Mouse (Mus musculus) CH12.LX (cell line): Measurements from ENCODE around the gene Tmem50a. TPM values are rescaled to one million over a fixed set of nuclear protein-coding genes. Genes with fewer than 3 reads are reported as not detected.

Experiments used
- DNase-seq: peaks from one replicate; pipeline ENCODE4 v3.0.0-alpha.2; 2013; ENCODE audit errors: extremely low read depth
- H3K27ac ChIP-seq: 2 replicates; pipeline ENCODE4 v1.5.1; 2012; ENCODE audit warnings: low read depth, mild to moderate bottlenecking, control low read depth, moderate library complexity; ENCODE audit not compliant: insufficient read depth
- H3K27me3 ChIP-seq: replicated peaks from 2 replicates; pipeline ENCODE3; 2012; ENCODE audit warnings: inconsistent platforms
- H3K36me3 ChIP-seq, 2 experiments: replicated peaks in 1 of 2; 2 replicates each; pipeline versions ENCODE3 to v1.6.1; 2012; ENCODE audit warnings: inconsistent platforms in 1 of 2, low read length in 1 of 2, mild to moderate bottlenecking in 1 of 2, mixed read lengths in 1 of 2, moderate library complexity in 1 of 2; ENCODE audit not compliant: control insufficient read depth in 1 of 2, insufficient read depth in 1 of 2
- H3K4me1 ChIP-seq, 2 experiments: 2 replicates each; pipeline ENCODE4 v1.6.1; 2012; ENCODE audit warnings: inconsistent platforms in 1 of 2, moderate library complexity in 1 of 2; ENCODE audit not compliant: insufficient read depth in 2 of 2, control insufficient read depth in 1 of 2
- H3K4me2 ChIP-seq: 2 replicates; pipeline ENCODE4 v1.6.1; 2012; ENCODE audit warnings: low read depth, mild to moderate bottlenecking, control low read depth; ENCODE audit not compliant: poor library complexity, insufficient read depth, severe bottlenecking
- H3K4me3 ChIP-seq, 3 experiments: fragments of 150-350 bp in 1 of 3; sonication (generic) in 1 of 3; replicated peaks in 1 of 3; 2 replicates each; pipeline versions ENCODE3 to v1.5.1; 2011 to 2012; ENCODE audit warnings: low read depth in 2 of 3, low read length in 2 of 3, mild to moderate bottlenecking in 2 of 3, moderate library complexity in 2 of 3, control low read depth in 1 of 3, improper control_type of control experiment in 1 of 3, inconsistent platforms in 1 of 3, mixed read lengths in 1 of 3; ENCODE audit not compliant: poor library complexity in 1 of 3
- H3K79me2 ChIP-seq: replicated peaks from 2 replicates; pipeline ENCODE4 v1.6.1; 2012; ENCODE audit warnings: mild to moderate bottlenecking, moderate library complexity; ENCODE audit not compliant: control insufficient read depth, poor library complexity, insufficient read depth, severe bottlenecking; ENCODE audit errors: extremely low read depth
- H3K9ac ChIP-seq: 2 replicates; pipeline ENCODE4 v1.6.1; 2012; ENCODE audit warnings: low read depth, mild to moderate bottlenecking, control low read depth, moderate library complexity; ENCODE audit not compliant: insufficient read depth
- H3K9me3 ChIP-seq: replicated peaks from 2 replicates; pipeline ENCODE3; 2012; ENCODE audit warnings: low read length, inconsistent platforms, mixed read lengths
- BHLHE40 ChIP-seq: IDR thresholded peaks from 2 replicates; pipeline ENCODE4 v1.6.1; 2011; ENCODE audit warnings: mild to moderate bottlenecking, low read depth, low read length, improper control_type of control experiment
- CHD1 ChIP-seq: IDR thresholded peaks from 2 replicates; pipeline ENCODE4 v1.6.1; 2012; ENCODE audit warnings: low read depth, low read length, improper control_type of control experiment, inconsistent platforms
- CHD2 ChIP-seq: IDR thresholded peaks from 2 replicates; pipeline ENCODE4 v1.6.1; 2011; ENCODE audit warnings: low read length, improper control_type of control experiment
- CTCF ChIP-seq, 2 experiments: IDR thresholded peaks in 1 of 2; conservative IDR thresholded peaks in 1 of 2; 2 replicates each; pipeline ENCODE4 v1.5.1; 2011 to 2012; ENCODE audit warnings: low read depth in 2 of 2, low read length in 2 of 2, improper control_type of control experiment in 1 of 2, inconsistent platforms in 1 of 2, mild to moderate bottlenecking in 1 of 2, moderate library complexity in 1 of 2
- ELF1 ChIP-seq: IDR thresholded peaks from 2 replicates; pipeline ENCODE4 v1.6.1; 2014; ENCODE audit warnings: low read depth, mild to moderate bottlenecking, inconsistent platforms, low read length, improper control_type of control experiment
- EP300 ChIP-seq: IDR thresholded peaks from 2 replicates; pipeline ENCODE4 v1.6.1; 2011; ENCODE audit warnings: low read length, improper control_type of control experiment
- ETS1 ChIP-seq: conservative IDR thresholded peaks from 2 replicates; pipeline ENCODE4 v1.6.1; 2012; ENCODE audit warnings: low read depth, mild to moderate bottlenecking, inconsistent platforms, low read length, improper control_type of control experiment, moderate library complexity
- GABPA ChIP-seq: IDR thresholded peaks from 2 replicates; pipeline ENCODE4 v1.6.1; 2012; ENCODE audit warnings: low read depth, low read length, improper control_type of control experiment, inconsistent platforms; ENCODE audit not compliant: insufficient replicate concordance
- HCFC1 ChIP-seq: IDR thresholded peaks from 2 replicates; pipeline ENCODE4 v1.6.1; 2012; ENCODE audit warnings: low read depth, mild to moderate bottlenecking, inconsistent platforms, low read length, improper control_type of control experiment
- IRF4 ChIP-seq: IDR thresholded peaks from 2 replicates; pipeline ENCODE4 v1.6.1; 2014; ENCODE audit warnings: low read depth, mild to moderate bottlenecking, inconsistent platforms, low read length, improper control_type of control experiment
- JUN ChIP-seq: IDR thresholded peaks from 2 replicates; pipeline ENCODE4 v1.6.1; 2011; ENCODE audit warnings: low read depth, mild to moderate bottlenecking, low read length, improper control_type of control experiment, moderate library complexity; ENCODE audit not compliant: insufficient read depth
- JUND ChIP-seq: conservative IDR thresholded peaks from 2 replicates; pipeline ENCODE4 v1.6.1; 2011; ENCODE audit warnings: low read depth, low read length, improper control_type of control experiment
- MAFK ChIP-seq: IDR thresholded peaks from 2 replicates; pipeline ENCODE4 v1.6.1; 2011; ENCODE audit warnings: low read length, improper control_type of control experiment; ENCODE audit not compliant: insufficient replicate concordance
- MAZ ChIP-seq: IDR thresholded peaks from 2 replicates; pipeline ENCODE4 v1.6.1; 2012; ENCODE audit warnings: low read depth, mild to moderate bottlenecking, inconsistent platforms, low read length, improper control_type of control experiment, moderate library complexity
- MXI1 ChIP-seq: IDR thresholded peaks from 2 replicates; pipeline ENCODE4 v1.6.1; 2011; ENCODE audit warnings: mild to moderate bottlenecking, low read depth, low read length, improper control_type of control experiment
- MYC ChIP-seq: IDR thresholded peaks from 2 replicates; pipeline ENCODE4 v1.6.1; 2011; ENCODE audit warnings: low read depth, mild to moderate bottlenecking, improper control_type of control experiment, low read length
- NELFE ChIP-seq: IDR thresholded peaks from 2 replicates; pipeline ENCODE4 v1.6.1; 2011; ENCODE audit warnings: low read depth, low read length, improper control_type of control experiment
- PAX5 ChIP-seq: IDR thresholded peaks from 2 replicates; pipeline ENCODE4 v1.6.1; 2012; ENCODE audit warnings: low read length, inconsistent platforms, mixed read lengths
- POLR2A ChIP-seq: IDR thresholded peaks from 2 replicates; pipeline ENCODE4 v1.6.1; 2011; ENCODE audit warnings: low read depth, mild to moderate bottlenecking, improper control_type of control experiment, low read length
- POLR2AphosphoS2 ChIP-seq: IDR thresholded peaks from 2 replicates; pipeline ENCODE4 v1.6.1; 2011; ENCODE audit warnings: low read depth, low read length, improper control_type of control experiment
- RAD21 ChIP-seq: IDR thresholded peaks from 2 replicates; pipeline ENCODE4 v1.6.1; 2011; ENCODE audit warnings: low read depth, mild to moderate bottlenecking, low read length, improper control_type of control experiment, moderate library complexity
- RCOR1 ChIP-seq: conservative IDR thresholded peaks from 2 replicates; pipeline ENCODE4 v1.6.1; 2012; ENCODE audit warnings: low read depth, mild to moderate bottlenecking, inconsistent platforms, low read length, improper control_type of control experiment
- SIN3A ChIP-seq: IDR thresholded peaks from 2 replicates; pipeline ENCODE4 v1.6.1; 2012; ENCODE audit warnings: low read length, improper control_type of control experiment, inconsistent platforms
- SMC3 ChIP-seq: IDR thresholded peaks from 2 replicates; pipeline ENCODE4 v1.6.1; 2011; ENCODE audit warnings: low read depth, low read length, improper control_type of control experiment
- TBP ChIP-seq: conservative IDR thresholded peaks from 2 replicates; pipeline ENCODE4 v1.6.1; 2011; ENCODE audit warnings: low read depth, low read length, improper control_type of control experiment
- TCF12 ChIP-seq: IDR thresholded peaks from 2 replicates; pipeline ENCODE4 v1.6.1; 2014; ENCODE audit warnings: low read depth, mild to moderate bottlenecking, inconsistent platforms, low read length, improper control_type of control experiment
- USF2 ChIP-seq: conservative IDR thresholded peaks from 2 replicates; pipeline ENCODE4 v1.6.1; 2011; ENCODE audit warnings: low read depth, low read length, improper control_type of control experiment
- ZC3H11A ChIP-seq: IDR thresholded peaks from 2 replicates; pipeline ENCODE4 v1.6.1; 2012; ENCODE audit warnings: low read depth, mild to moderate bottlenecking, inconsistent platforms, low read length, improper control_type of control experiment
- ZKSCAN1 ChIP-seq: IDR thresholded peaks from 2 replicates; pipeline ENCODE4 v1.6.1; 2012; ENCODE audit warnings: low read depth, inconsistent platforms, low read length, improper control_type of control experiment, borderline replicate concordance
- ZMIZ1 ChIP-seq: IDR thresholded peaks from 2 replicates; pipeline ENCODE4 v1.6.1; 2012; ENCODE audit warnings: low read depth, mild to moderate bottlenecking, inconsistent platforms, low read length, improper control_type of control experiment
- ZNF384 ChIP-seq: IDR thresholded peaks from 2 replicates; pipeline ENCODE4 v1.6.1; 2012; ENCODE audit warnings: low read depth, low read length, improper control_type of control experiment, inconsistent platforms
- dilution Hi-C: fragments of 300-500 bp; cut with MboI; formaldehyde crosslinking; loops from 2 replicates; pipeline ENCODE4 v1.14.3; 2020; ENCODE audit warnings: low sequenced_read_pairs; ENCODE audit not compliant: extremely low pct_unique_long_range_greater_than_20kb, extremely low pct_ligation_motif_present
- in situ Hi-C: fragments of 300-500 bp; cut with MboI; formaldehyde crosslinking; loops from 3 replicates; pipeline ENCODE4 v1.14.3; 2019; ENCODE audit warnings: low sequenced_read_pairs, low pct_ligation_motif_present, low pct_unique_long_range_greater_than_20kb, mixed read lengths
- polyA plus RNA-seq: library from polyadenylated mRNA; unstranded; fragments of >175 nt; gene quantifications from 2 replicates; pipeline ENCODE4 v1.2.1, GENCODE M21; 2012; ENCODE audit warnings: low read depth; ENCODE audit not compliant: insufficient read length
- total RNA-seq, 2 experiments: library from RNA; depleted of rRNA; stranded (reverse); fragments of 300-350 nt in 1 of 2; fragments of >200 nt in 1 of 2; gene quantifications; 2 replicates each; pipeline ENCODE4 v1.2.3; 2012 to 2014

The Tmem50a gene
- total and polyA plus RNA-seq, 3 experiments: 95.8 to 133 (median 131) TPM

DNA sequence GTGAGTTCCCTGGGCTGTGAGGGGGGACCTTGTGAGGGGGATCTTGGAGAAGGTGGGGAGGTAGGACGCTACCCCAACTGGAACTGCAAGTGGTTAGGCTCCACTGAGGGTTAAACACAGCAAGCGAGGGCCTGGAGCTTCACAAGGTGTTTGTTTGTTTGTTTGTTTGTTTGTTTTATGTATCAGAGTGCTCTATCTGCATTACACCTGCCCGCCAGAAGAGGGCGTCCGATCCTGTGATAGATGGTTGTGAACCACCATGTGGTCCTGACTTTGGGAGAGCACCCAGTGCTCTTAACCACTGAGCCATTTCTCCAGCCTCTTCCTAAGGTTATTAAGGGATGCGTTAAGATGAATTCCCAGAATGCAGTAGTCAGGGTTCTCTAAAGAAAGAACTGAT is 34.8 kb downstream of the Tmem50a start:
- in situ Hi-C loops: no loop called here
- no peak overlapping the region for H3K9ac ChIP-seq
- no peaks in the 10 kb centered on the region for H3K27me3 ChIP-seq
- TF ChIP-seq ETS1: no peak
- no peak for TF ChIP-seq BHLHE40
- TF ChIP-seq ELF1: no peak
- peak; percentile 18 to 43; a peak in 2 of 4 replicates for TF ChIP-seq CTCF (conservative IDR thresholded peaks at IDR 0.05 in 1 of 2, IDR thresholded peaks at IDR 0.05 in 1 of 2; ENCODE audit: low read depth in 2 of 2, low read length in 2 of 2)
- TF ChIP-seq ZC3H11A: no peak
- TF ChIP-seq EP300: no peak
- no peak for TF ChIP-seq SIN3A
- no peak for TF ChIP-seq POLR2A
- TF ChIP-seq, all 38 proteins: peak for 1
- peaks cover 6 to 20% of the 10 kb centered on the region in 2 experiments; a peak in 3 of 4 replicates for H3K4me1 ChIP-seq
- H3K9me3 ChIP-seq: no peaks in the 10 kb centered on the region
- H3K79me2 ChIP-seq: no peaks in the 10 kb centered on the region
- H3K36me3 ChIP-seq: no peaks in the 10 kb centered on the region
- H3K4me2 ChIP-seq: peak overlapping the region; percentile 22; the same call in 1 of the 2 replicates
- no peak overlapping the region for H3K27ac ChIP-seq
- dilution Hi-C loops: no loop called here
- peak overlapping the region in 2 of 3 experiments; percentile 49 to 54 for H3K4me3 ChIP-seq
- DNase-seq: peak; percentile 34

DNA sequence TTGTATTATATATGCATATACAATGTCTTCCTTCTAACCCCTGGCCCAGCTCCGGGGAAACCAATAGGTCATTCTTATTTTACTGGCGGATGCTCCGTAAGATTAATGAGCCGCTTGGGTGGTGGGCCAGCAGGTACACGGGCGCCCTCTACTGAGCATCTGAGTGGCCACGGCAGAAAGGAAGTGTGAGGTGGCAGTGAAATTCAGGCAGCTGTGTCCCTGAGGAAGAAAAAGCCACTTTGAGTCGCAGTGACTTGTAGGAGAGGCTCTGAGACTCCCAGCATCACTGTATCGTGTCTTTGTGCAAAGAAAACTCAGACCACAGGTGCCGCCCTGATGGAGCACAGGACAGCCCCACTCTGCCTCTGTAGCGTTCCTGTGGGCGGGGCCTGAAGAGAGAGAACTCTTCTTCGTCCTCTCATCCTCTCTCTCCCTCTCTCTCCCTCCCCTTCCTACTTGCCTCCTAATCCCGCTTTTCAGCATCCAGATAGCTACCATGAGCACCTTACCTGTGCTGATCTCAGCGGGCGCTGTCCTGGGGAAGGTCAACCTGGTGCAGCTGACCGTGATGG is 35.3 kb downstream of the Tmem50a start:
- Histone ChIP-seq H3K27ac (no peak overlapping the region), H3K9ac (no peak overlapping the region), H3K4me3 (peak overlapping the region; percentile 47 to 54 (median 49)), H3K9me3 (no peaks in the 10 kb centered on the region), H3K27me3 (no peaks in the 10 kb centered on the region), H3K4me2 (peak overlapping the region; percentile 22), H3K79me2 (no peaks in the 10 kb centered on the region), H3K36me3 (no peaks in the 10 kb centered on the region), H3K4me1 (peaks cover 6 to 20% of the 10 kb centered on the region in 2 experiments; a peak in 3 of 4 replicates)
- DNase-seq: peak; percentile 70
- dilution Hi-C loops: no loop called here
- in situ Hi-C loops: loop anchor here (10.0 kb wide), 1 partner anchor 75 kb away; no protein-coding TSS in a partner anchor
- no peak for TF ChIP-seq ETS1
- 0 out of 2 replicates have a peak, but pooled peaks have one; percentile 33 for TF ChIP-seq NELFE
- no peak for TF ChIP-seq EP300
- TF ChIP-seq USF2: no peak
- peak; percentile 69 for TF ChIP-seq RAD21
- no peak for TF ChIP-seq MYC
- no peak for TF ChIP-seq MAFK
- TF ChIP-seq JUND: no peak
- TF ChIP-seq ZNF384: no peak
- no peak for TF ChIP-seq TBP
- TF ChIP-seq ZKSCAN1: no peak
- peak; percentile 59; the same call in 1 of the 2 replicates for TF ChIP-seq ELF1
- TF ChIP-seq TCF12: 0 out of 2 replicates have a peak, but pooled peaks have one; percentile 56
- TF ChIP-seq JUN: no peak
- TF ChIP-seq IRF4: peak; percentile 40; the same call in 1 of the 2 replicates
- TF ChIP-seq SIN3A: no peak
- no peak for TF ChIP-seq GABPA
- no peak for TF ChIP-seq ZC3H11A
- no peak for TF ChIP-seq HCFC1
- no peak for TF ChIP-seq MAZ
- no peak for TF ChIP-seq PAX5
- no peak for TF ChIP-seq POLR2A
- TF ChIP-seq RCOR1: no peak
- TF ChIP-seq SMC3: peak; percentile 57
- TF ChIP-seq BHLHE40: no peak
- TF ChIP-seq ZMIZ1: no peak
- TF ChIP-seq CHD2: no peak
- TF ChIP-seq POLR2AphosphoS2: no peak
- peak; percentile 41 to 85 for TF ChIP-seq CTCF (conservative IDR thresholded peaks at IDR 0.05 in 1 of 2, IDR thresholded peaks at IDR 0.05 in 1 of 2; ENCODE audit: low read depth in 2 of 2, low read length in 2 of 2)
- no peak for TF ChIP-seq CHD1
- 0 out of 2 replicates have a peak, but pooled peaks have one; percentile 40 for TF ChIP-seq MXI1
